Mouse (Mus musculus) layer of hippocampus, adult 11-12 months (tissue): ENCODE results near the gene Pds5b.
"Not testable (repeated sequence)": the region's sequence is repeated elsewhere in the genome, so short reads cannot be mapped to it uniquely, and the experiment has no call there.

Source experiments
- DNase-seq: peaks from one replicate; pipeline ENCODE4 v3.0.0; 2022; ENCODE audit warnings: low spot score

Pds5b gene

DNA sequence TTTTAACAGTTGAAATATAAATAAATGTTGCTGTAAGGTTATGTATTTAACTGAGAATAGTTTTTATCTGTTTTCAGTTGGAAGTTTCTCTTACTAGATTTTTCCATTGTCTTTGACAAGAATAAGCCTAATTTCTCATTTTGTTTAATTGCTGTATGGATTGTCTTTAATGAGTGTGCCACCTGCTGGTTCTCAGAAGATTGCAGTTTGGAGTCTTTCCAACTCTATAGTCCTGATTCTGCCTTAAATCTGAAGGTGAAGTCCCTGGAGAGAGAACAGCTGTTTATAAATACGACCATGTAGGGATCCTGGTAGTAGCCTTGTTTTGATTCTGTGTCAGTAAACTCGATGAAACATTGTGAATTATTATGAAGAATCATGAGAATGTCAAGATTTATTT, 29.2 kb downstream of the Pds5b start:
- peak; percentile 63 for DNase-seq

DNA sequence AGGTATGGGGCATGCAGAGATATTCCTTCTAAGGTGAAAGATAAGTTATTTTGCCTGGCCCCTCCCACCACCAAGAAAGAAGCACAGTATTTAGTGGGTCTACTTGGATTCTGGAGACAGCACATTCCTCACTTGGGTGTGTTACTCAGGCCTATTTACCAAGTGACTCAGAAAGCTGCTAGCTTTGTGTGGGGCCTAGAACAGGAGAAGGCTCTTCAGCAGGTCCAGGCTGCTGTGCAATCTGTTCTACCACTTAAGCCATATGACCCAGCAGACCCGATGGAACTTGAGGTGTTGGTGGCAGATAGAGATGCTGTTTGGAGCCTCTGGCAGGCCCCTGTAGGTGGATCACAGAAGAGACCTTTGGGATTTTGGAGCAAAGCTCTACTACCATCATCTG, 33.1 kb downstream of the Pds5b start:
- not testable (repeated sequence) for DNase-seq

DNA sequence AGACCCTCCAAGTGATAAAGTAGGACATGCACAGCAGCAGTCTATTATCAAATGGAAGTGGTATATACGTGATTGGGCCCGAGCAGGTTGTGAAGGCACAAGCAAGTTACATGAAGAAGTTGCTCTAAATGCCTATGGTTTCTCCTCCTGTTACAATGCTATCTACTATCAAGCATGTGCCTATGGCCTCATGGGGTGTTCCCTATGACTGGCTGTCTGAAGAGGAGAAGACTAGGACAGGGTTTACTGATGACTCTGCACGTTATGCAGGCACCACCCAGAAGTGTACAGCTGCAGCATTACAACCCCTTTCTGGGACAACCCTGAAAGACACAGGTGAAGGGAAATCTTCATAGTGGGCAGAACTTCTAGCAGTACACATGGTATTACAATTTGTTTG, 33.6 kb downstream of the Pds5b start:
- DNase-seq, result not testable (repeated sequence)

DNA sequence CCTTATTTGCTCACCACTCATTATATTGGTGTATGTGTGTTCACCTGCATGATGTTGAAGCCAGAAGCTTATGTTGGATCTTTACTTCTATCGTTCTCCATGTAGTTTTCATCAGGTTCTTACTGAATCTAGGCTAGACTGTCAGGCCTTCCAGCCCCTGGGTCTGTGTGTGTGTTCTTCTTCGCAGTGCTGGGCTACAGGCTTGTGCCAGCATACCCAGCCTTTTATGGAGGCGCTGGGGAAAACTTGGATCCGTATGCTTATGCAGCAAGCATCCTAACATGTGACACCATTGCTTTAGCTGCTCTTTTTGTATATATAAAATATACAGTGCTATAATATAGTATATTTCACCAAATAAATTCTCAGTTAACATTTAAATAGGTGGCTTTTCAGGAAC, 38.0 kb downstream of the Pds5b start:
- DNase-seq, result no peak

DNA sequence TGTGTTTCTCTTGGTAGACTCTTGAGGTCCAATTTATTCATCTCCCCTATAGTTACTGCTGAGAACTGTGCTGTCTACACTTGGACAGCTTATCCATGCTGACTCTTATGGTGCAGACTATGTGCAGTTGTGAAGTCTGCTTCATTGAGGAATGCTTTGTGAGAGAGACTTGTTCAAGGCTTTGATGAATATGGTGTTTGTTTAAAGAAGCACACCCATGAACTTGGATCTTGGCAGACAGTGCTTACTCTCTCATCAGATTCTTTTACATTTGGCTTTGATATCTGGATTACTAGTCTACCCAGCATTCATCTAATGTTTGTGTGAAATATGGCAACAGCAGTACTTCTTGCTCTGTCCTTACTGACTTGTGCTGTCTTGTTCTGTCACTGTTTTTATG, 39.9 kb downstream of the Pds5b start:
- DNase-seq, result no peak

DNA sequence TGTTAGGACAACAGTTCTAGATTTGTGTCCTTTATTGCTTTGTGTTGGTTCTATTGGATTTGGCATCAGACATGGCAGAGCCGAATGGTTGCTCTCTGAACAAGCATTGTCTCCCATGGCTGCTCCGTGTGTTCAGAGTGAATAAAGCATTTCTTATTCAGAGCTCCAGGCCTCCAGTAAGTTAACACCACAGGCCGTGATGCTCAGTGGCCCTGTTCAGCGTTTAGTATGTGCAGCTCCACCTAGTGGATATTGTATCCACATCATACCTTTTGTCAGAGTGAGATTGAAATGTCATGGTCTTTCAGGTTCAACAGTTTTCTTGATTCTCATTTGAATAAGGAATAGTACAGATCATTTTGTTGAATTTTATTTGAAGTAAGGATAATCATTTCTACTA, 44.2 kb downstream of the Pds5b start:
- DNase-seq, result peak; percentile 27

DNA sequence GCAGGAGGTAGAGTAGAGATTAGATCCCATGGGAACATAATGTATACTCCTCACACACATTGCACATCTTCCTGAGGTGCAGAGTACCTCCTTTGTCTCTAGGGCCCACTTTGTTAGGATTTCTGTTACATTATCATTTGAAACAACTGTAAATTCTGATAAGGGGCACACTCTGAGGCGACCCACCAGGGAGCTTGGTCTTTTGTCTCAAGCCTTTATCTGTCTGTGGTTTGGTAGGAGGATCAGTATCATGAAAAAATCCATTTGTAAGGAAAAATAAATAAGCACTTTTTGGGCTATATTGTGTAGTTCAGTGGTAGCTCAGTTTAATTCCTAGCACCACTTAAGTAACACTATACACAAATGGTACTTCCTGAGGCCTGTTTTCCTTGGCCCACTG, 51.1 kb downstream of the Pds5b start:
- no peak for DNase-seq

DNA sequence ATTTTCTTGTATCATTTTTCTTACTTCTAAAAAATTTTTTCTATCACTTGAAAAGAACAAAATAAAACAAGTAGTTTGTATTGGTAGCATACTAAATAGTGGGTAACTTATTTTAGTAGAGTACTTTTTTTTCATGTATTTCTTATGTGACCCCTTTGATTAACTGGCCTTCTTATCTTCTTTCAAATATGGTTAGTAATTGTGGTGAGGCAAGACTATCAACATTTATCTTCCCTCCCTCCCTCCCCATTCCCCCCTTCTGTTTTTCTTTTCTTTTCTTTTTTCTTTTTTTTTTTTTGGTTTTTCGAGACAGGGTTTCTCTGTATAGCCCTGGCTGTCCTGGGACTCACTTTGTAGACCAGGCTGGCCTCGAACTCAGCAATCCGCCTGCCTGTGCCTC, 63.5 kb downstream of the Pds5b start:
- not testable (repeated sequence) for DNase-seq

DNA sequence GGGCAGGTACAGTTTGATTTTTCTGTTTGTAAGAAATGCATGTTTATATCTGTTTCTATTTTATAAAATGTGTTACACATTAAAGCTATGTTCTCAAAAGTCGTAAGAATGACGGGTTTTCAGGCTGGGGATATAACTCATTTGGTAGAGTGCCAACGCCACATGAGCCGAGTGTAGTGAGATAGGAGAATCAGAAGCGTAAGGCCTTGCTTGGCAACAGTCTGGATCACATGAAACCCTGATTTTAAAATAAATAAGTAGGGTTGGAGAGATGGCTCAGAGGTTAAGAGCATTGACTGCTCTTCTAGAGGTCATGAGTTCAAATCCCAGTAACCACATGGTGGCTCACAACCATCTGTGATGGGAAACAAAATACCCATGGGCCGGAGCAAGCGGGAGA, 65.8 kb downstream of the Pds5b start:
- DNase-seq, result no peak

DNA sequence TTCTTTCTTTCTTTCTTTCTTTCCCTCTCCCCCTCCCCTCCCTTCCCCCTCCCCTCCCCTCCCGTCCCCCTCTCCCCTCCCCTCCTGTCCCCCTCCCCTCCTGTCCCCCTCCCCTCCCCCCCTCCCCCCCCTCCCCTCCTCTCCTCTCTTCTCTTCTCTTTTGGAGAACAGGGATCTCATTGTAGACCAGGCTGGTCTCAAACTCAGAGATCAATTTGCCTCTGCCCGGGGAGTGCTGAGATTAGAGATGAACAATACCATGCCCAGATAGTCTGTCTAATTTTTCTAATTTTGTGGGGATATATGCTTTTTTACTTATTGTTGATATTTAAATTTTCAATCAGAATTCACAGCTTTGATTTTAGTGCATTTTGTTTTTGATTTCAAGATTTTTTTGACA, 67.1 kb downstream of the Pds5b start:
- no peak for DNase-seq

DNA sequence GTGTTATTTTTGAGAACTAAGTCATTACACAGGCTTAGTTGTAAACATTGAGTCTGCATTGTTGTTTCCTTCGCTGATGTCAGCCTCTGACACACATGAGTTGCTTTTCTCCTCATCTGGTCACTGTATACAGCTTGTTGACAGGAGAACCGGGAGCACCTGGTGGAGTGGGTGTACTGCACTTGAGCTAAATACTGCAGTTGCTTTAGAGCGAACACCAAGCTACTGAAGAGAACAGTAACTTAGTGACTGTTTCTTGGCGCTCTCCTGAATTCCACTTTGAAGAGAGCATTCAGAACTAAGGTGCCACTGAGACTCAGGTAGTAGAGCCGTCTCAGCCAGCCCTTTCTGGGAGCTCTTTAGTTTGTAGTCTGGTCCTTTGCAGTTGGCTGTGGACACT, 83.1 kb downstream of the Pds5b start:
- no peak for DNase-seq

DNA sequence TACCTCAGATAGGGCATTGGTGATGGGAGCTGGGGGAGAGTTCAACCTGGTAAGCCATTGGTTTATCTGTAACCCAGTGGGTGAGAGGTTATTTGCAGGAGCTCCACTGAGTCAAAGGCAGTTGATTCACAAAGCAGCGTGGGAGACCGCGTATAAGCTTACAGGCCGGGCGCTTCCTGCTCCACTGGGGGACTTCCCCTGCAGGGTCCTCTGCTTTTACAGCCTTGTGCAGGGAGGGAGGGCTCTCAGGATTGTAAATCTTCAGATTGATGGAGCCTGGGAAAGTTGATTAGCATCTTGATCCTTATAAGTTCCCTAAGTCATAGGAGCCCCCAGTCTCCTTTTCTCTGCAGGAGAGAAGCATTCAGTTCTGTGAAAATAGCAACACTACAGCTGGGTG, 98.9 kb downstream of the Pds5b start:
- no peak for DNase-seq

DNA sequence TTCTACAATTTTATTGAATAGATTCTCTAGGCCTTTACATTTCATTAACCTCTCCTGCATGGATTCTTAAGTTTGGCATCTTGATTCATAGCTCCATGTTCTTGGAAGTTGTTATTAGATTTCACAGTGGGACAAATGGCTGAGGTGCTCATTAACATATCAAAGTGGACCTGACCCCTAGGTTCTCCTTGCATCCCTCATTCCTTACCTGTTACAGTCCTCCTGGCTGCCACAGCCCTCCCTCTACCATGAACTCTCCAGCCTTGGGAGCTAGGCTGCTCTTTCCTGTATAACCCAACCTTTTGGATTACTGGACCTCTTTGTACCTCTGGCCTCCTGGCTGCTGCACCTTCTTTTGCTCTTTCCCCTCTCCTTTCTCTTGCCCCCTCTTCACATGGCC, 99.5 kb downstream of the Pds5b start:
- DNase-seq, result no peak

DNA sequence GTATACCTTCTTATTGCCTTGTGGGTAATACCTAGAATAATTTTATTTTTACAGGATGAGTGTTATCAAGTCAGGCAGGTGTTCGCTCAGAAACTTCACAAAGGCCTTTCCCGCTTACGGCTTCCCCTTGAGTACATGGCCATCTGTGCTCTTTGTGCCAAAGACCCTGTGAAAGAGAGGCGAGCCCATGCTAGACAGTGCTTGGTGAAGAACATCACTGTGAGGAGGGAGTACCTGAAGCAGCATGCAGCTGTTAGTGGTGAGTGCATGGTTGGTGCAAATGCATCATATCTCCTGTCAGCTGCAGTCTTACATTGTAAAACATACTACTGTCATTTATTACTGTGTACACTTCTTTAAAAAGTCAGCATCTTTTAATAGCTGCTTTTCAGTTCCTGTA, 114.7 kb downstream of the Pds5b start:
- DNase-seq, result no peak

DNA sequence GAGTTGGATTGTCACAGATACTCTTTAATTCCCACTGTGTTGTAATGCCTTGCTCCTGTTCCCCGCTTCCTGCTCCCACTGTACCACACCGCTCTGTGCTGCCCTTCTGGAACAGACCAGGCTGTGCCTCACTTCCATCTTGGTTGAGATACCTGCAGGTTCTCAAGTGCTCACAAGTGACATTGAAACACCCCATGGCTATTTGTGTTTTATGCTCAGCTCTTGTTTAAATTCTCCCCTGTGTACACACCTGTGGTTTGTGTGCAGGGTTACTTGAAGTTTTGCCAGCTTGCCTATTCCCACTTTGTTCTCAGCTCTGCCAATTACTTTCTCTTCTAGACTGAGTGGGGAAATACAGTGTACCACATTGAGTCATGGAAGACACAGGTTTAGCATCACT, 115.5 kb downstream of the Pds5b start:
- DNase-seq, result no peak

DNA sequence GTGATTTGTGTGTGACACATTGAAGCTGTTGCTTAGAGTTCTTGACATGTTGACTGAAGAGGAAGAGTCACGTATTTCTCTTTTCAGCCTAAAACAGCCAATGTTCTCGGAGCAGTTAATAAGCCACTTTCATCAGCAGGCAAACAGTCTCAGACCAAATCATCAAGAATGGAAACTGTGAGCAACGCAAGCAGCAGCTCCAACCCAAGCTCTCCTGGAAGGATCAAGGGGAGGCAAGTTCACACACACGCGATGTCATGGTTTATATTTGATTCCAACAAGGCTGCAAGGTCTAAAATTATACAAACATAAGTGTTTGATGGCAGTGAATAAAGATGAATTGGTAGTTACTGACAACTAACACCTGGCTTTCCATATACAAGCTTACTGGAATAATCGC, 120.6 kb downstream of the Pds5b start:
- DNase-seq, result no peak

DNA sequence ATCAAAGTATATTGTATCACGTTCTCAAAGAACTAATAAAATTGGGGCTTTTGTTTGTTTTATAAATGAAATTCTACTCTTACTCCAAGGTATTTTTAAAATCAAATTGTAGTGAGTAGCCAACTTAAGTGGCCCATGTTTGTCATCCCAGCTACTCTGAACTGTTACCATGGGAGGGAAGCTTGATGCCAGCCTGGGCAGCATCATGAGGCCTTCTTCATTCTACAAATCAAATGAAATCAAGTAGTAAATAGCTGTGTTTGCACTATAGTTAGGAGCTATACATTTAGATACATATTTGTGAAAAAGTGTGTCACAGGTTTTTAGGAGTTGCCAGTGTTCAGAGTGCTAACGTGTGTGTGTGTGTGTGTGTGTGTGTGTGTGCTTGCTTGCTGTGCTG, 126.5 kb downstream of the Pds5b start:
- DNase-seq, result no peak

DNA sequence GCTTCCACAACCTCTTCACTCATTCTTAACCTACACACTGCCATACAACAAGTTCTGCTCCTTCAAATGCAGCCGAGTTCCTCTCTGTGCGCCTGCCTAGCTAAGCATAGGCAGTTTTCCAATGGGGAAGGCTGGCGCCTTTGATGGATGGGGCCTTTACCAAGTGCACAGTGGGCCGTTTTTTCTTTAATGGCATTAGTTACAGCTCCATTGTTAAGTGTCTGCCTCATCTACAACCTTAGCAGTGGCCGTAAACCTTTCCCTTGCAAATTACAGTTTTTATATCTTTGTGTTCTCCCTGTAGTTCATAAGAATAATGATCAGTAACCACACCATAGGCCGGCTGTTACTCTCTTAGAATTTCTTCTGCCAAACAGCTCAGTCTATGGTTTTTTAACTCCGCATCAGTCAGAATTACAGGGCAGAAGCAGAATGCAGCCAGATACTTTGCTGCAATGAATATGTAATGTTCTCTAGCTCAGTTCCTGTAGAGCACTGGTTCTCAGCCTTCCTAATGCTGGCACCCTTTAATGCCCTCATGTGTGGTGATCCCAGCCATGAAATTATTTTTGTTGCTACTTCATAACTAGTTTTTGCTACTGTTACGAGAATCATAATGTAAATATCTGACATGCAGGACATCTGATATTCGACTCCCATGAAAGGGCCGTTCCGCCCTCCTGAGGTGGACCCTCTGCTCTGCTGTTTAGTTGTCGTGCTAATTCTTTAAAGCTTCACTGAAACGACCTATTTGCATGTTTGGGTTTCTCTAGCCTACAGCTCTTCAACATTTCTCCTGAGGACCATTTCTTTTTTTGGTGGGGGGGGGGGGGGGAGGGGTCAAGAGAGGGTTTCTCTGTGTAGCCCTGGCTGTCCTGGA, 140.8 kb downstream of the Pds5b start:
- DNase-seq, result no peak

DNA sequence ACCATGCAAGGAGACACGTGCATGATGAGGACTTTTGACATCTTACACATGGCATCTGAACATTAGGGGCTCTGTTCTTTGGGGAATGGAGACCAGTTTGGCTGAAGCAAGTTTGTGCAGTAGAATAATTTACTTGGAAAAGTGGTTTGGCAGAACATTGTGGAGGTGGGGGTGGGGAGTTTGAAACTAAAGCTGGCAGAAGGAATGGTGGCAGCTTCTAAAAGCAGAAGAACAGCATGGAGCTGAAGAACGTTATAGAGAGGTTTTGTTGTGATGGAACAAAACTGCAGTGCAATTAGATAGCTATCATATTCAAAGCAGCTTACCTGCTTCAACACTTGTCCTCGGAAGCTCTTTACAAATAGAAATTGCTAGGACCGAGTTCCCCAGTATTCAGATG, 141.9 kb downstream of the Pds5b start:
- no peak for DNase-seq

DNA sequence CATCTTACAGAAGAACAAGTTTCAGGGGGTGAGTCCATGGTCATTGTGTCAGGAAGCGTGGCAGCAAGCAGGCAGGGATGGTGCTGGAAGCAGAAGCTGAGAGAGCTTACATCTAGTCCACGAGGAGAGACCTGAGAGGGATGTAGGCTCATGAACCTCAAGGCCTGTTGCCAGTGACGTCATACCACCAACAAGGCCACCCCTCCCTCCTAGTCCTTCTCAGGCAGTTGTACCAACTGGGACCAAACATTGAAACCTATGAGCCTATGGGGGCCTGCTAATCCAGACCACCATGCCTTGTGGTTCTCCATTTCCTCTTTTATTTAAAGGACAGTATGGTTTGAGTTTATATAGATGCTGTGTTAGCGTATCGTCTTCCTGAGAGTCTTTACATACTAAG, 143.2 kb downstream of the Pds5b start:
- DNase-seq, result no peak

DNA sequence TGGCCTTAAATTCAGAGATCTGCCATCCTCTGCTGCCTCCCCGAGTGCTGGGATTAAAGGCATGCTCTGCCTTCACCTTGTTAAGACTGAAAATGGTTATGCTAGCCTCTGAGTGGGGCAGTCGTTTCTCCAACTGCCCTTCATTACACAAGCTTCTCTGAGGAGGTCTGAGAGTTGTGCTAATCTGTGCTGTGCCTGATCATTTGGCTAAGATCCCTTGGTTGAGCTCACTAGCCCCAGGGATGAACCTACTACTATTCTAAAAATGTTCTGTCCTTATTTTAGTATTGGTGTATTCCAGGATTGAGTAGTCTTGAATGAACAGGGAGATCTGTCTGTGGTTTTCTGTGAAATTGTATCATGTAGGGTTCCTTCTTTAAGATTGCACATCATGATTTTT, 144.5 kb downstream of the Pds5b start:
- no peak for DNase-seq

DNA sequence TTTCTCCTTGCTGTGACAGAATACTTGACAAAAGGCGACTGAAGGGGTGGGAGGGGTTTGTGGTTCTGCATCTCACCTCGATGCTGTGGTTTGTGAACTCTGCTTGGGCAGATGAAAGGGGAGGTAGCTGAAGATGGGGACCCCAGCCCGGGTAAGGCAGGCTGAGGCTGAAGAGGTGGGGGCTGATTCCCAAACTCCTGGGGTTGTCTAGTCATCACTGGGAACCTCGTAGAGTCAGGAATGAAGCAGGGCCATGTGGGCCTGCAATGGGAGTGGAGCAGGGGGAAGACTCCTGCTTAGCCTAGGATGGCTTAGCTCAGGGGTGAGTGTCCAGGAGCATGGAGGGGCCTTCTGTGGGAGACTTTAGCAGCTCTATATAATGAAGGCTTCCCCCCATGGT, 145.3 kb downstream of the Pds5b start:
- DNase-seq, result no peak

DNA sequence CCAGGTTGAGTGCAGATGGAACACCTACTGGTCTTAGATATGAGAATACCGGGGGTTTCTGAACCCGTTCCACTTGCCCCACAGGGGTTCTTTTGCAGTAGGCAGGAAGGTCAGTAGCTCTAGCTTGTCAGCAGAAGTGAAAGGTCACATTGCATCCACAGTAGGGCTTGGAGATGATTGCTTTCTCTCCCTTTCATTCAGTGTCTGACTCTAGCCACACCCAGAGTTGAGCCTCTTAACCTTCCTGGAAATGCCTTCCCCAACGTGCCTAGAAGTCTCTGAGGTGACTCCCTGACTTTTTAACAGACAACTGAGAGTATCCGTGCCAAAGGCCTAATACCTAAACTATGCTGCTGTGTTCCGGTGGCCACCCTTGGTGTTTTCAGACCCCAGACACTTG, 146.0 kb downstream of the Pds5b start:
- no peak for DNase-seq

DNA sequence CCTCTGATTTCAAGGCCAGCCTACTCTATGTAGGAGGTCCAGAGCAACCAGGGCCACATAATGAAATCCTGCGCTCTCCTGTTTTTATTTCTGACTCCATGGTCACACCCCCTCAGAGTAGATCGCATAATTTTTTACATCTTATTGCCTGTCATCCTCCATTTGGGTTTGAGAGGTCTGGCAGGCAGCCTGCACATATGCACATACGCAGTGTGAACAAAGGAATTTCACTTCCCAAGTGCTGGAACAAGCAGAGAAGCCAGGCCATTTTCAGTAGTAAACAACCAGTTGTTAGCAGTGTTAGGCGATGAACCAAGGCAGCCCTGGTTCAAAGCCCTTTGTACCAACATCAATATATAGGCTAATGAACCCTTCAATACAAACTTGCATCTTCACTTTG, 147.6 kb downstream of the Pds5b start:
- no peak for DNase-seq
